Mouse (Mus musculus) olfactory bulb, adult 2 months (tissue): ENCODE results near the gene Foxs1. TPM values are rescaled to one million over a fixed set of nuclear protein-coding genes. Genes with fewer than 3 reads are reported as not detected.

Experiments used
- H3K27ac ChIP-seq: fragments of 200-500 bp; 2 replicates; pipeline ENCODE4 v1.5.1; 2012; ENCODE audit warnings: low read depth, low read length; ENCODE audit not compliant: insufficient read depth
- H3K4me1 ChIP-seq: fragments of 200-500 bp; 2 replicates; pipeline ENCODE4 v1.6.1; 2012; ENCODE audit warnings: low read length; ENCODE audit not compliant: control insufficient read depth, insufficient read depth
- H3K4me3 ChIP-seq: fragments of 200-500 bp; 2 replicates; pipeline ENCODE4 v1.5.1; 2012; ENCODE audit warnings: mild to moderate bottlenecking, low read depth, low read length, moderate library complexity; ENCODE audit not compliant: insufficient read depth
- CTCF ChIP-seq: fragments of 200-500 bp; IDR thresholded peaks from 2 replicates; pipeline ENCODE4 v1.5.1; 2012; ENCODE audit warnings: low read depth, mild to moderate bottlenecking, low read length, moderate library complexity; ENCODE audit not compliant: insufficient read depth
- POLR2A ChIP-seq: fragments of 200-500 bp; IDR thresholded peaks from 2 replicates; pipeline ENCODE4 v1.6.1; 2012; ENCODE audit warnings: mild to moderate bottlenecking, low read depth, low read length, moderate library complexity; ENCODE audit not compliant: insufficient read depth
- WGBS: fragments of 180-500 bp; shearing (Covaris S2); methylation state at CpG from one replicate; pipeline ENCODE4 v1.1.7; 2018; 5-methylcytosine and 5-hydroxymethylcytosine counted together
- polyA plus RNA-seq: library from polyadenylated mRNA; stranded (reverse); fragments of >200 nt; gene quantifications from 2 replicates; pipeline ENCODE4 v1.2.4, GENCODE M21; 2012; ENCODE audit warnings: low replicate concordance; ENCODE audit not compliant: missing spikeins, insufficient read depth, insufficient read length

Gene Foxs1
- polyA plus RNA-seq: not detected in 2 replicates

GRCm38 (mm10) chr2:152933048-152933447 is at the start of gene Foxs1:
Foxs1 (minus strand) TSS chr2:152933208.
- H3K4me3 ChIP-seq: no peak within 1 kb of the TSS
- no peak within 1 kb of the TSS for H3K27ac ChIP-seq
- 26% methylated on average over 9 of the region's 9 CpGs for WGBS
- TF ChIP-seq CTCF (no peak), POLR2A (no peak)
- H3K4me1 ChIP-seq: peaks cover 11% of the 10 kb centered on the region; the same call in 1 of the 2 replicates

- TF ChIP-seq POLR2A (no peak), CTCF (no peak)
- WGBS: 71% methylated on average over 3 of the region's 3 CpGs
- Histone ChIP-seq H3K4me3 (no peak overlapping the region), H3K27ac (no peak overlapping the region), H3K4me1 (no peaks in the 10 kb centered on the region)
Observed at GRCm38 (mm10) chr2:152976991-152977390, 44.0 kb upstream of the Foxs1 start.

- 71% methylated on average over 4 of the region's 4 CpGs for WGBS
- Histone ChIP-seq H3K27ac (no peak overlapping the region), H3K4me1 (no peaks in the 10 kb centered on the region), H3K4me3 (no peak overlapping the region)
- TF ChIP-seq CTCF: no peak
- TF ChIP-seq POLR2A: no peak
Observed at GRCm38 (mm10) chr2:152965555-152965954, 32.5 kb upstream of the Foxs1 start.

GRCm38 (mm10) chr2:152962091-152962793 is 29.2 kb upstream of the Foxs1 start, which contains the start of gene Ttll9:
Ttll9 (plus strand) TSS chr2:152962485.
- Histone ChIP-seq H3K27ac (no peak within 1 kb of the TSS), H3K4me1 (no peaks in the 10 kb centered on the region), H3K4me3 (peak within 1 kb of the TSS; percentile 49)
- WGBS: under 1% methylated on average over 34 of the region's 34 CpGs
- TF ChIP-seq CTCF (no peak), POLR2A (no peak)

GRCm38 (mm10) chr2:152958116-152958515 is 25.1 kb upstream of the Foxs1 start:
- no peak overlapping the region for H3K4me3 ChIP-seq
- TF ChIP-seq POLR2A (no peak), CTCF (no peak)
- WGBS: 79% methylated on average over 3 of the region's 3 CpGs
- no peaks in the 10 kb centered on the region for H3K4me1 ChIP-seq
- H3K27ac ChIP-seq: no peak overlapping the region

GRCm38 (mm10) chr2:152951850-152952720 is 19.1 kb upstream of the Foxs1 start:
- no peak overlapping the region for H3K27ac ChIP-seq
- TF ChIP-seq CTCF (no peak), POLR2A (no peak)
- 14% methylated on average over 13 of the region's 13 CpGs for WGBS

GRCm38 (mm10) chr2:152951065-152951849 is 18.2 kb upstream of the Foxs1 start, which contains the start of gene Dusp15:
Dusp15 (minus strand) TSS chr2:152951698.
- Histone ChIP-seq H3K4me1 (peaks cover 13% of the 10 kb centered on the region; the same call in 1 of the 2 replicates), H3K27ac (no peak within 1 kb of the TSS), H3K4me3 (peak within 1 kb of the TSS; percentile 48)
- WGBS: 2% methylated on average over 54 of the region's 54 CpGs
- TF ChIP-seq CTCF (no peak), POLR2A (0 out of 2 replicates have a peak, but pooled peaks have one; percentile 27)

More at GRCm38 (mm10) chr2:152951850-152952720, 19.1 kb upstream of the Foxs1 start:
- peaks cover 13% of the 10 kb centered on the region; the same call in 1 of the 2 replicates for H3K4me1 ChIP-seq
- H3K4me3 ChIP-seq: peak overlapping the region; percentile 48

- TF ChIP-seq CTCF: no peak
- TF ChIP-seq POLR2A: no peak
- Histone ChIP-seq H3K4me1 (peaks cover 13% of the 10 kb centered on the region; the same call in 1 of the 2 replicates), H3K27ac (no peak overlapping the region), H3K4me3 (peak overlapping the region; percentile 48)
- WGBS: 41% methylated on average over 11 of the region's 11 CpGs
Observed at GRCm38 (mm10) chr2:152950358-152951064, 17.5 kb upstream of the Foxs1 start.
